Mouse (Mus musculus): ENCODE data around the gene Galnt7. TPM values are rescaled to one million over a fixed set of nuclear protein-coding genes. Genes with fewer than 3 reads are reported as not detected.
A peak's percentile ranks its signal among the peaks of the same experiment; 100 is the strongest.

Gene Galnt7
- polyA plus RNA-seq, 1 experiment from 2014 or later = 3.2 TPM

GRCm38 (mm10) chr8:57650216-57650615, 2.6 kb downstream of the Galnt7 start:
- Histone ChIP-seq H3K4me2 (ENCODE audit: low read depth, low read length) (no peak overlapping the region), H3K27ac (ENCODE audit: low read depth) (no peak overlapping the region), H3K27me3 (ENCODE audit: insufficient read depth, low read length) (no peaks in the 10 kb centered on the region), H3K9me3 (ENCODE audit: low read length) (no peaks in the 10 kb centered on the region), H3K4me1 (ENCODE audit: insufficient read depth) (peaks cover 16% of the 10 kb centered on the region), H3K36me3 (replicated peaks; ENCODE audit: insufficient read depth, low read length) (no peaks in the 10 kb centered on the region), H3K9ac (replicated peaks) (no peak overlapping the region), H3K4me3 (ENCODE audit: low read depth, low read length) (no peak overlapping the region)
- TF ChIP-seq EP300 (IDR thresholded peaks at IDR 0.05; ENCODE audit: low read depth) = no peak
- no peak for TF ChIP-seq CTCF (IDR thresholded peaks at IDR 0.05; ENCODE audit: low read depth)
- no peak for ATAC-seq
- DNase-seq = no peak
- 65% methylated on average over 6 of the region's 6 CpGs for WGBS (ENCODE audit: insufficient replicate concordance)

GRCm38 (mm10) chr8:57647566-57647965, 5.3 kb downstream of the Galnt7 start:
- Histone ChIP-seq H3K4me1 (ENCODE audit: insufficient read depth) (peaks cover 6% of the 10 kb centered on the region), H3K36me3 (replicated peaks; ENCODE audit: insufficient read depth, low read length) (no peaks in the 10 kb centered on the region), H3K4me3 (ENCODE audit: low read depth, low read length) (no peak overlapping the region), H3K27me3 (ENCODE audit: insufficient read depth, low read length) (no peaks in the 10 kb centered on the region), H3K4me2 (ENCODE audit: low read depth, low read length) (no peak overlapping the region), H3K9ac (replicated peaks) (no peak overlapping the region), H3K27ac (ENCODE audit: low read depth) (no peak overlapping the region), H3K9me3 (ENCODE audit: low read length) (no peaks in the 10 kb centered on the region)
- ATAC-seq (no peak), DNase-seq (no peak)
- TF ChIP-seq EP300 (IDR thresholded peaks at IDR 0.05; ENCODE audit: low read depth) (no peak), CTCF (IDR thresholded peaks at IDR 0.05; ENCODE audit: low read depth) (no peak)
- 32% methylated on average over 3 of the region's 3 CpGs for WGBS (ENCODE audit: insufficient replicate concordance)

DNA sequence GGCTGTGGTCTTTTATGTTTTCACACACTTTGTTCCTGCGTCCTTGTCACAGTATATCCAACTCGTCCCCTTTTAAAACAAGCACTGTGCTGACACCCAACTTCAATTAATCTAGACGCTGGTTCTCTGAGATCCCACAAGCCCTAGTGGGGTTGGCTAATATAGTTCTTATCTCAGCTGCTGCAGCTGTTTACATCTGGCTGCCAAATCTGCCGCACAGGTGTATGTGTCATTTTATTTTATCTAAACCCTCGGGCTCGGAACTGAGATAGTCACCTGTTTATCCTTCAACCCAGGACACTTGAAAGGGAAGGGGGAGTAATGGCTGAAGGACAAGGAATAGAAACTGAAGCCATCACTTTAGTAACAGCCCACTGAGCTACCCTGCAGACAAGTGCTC, 8.6 kb downstream of the Galnt7 start:
- TF ChIP-seq EP300 (IDR thresholded peaks at IDR 0.05; ENCODE audit: low read depth) (peak; percentile 73; the same call in 1 of the 2 replicates), CTCF (IDR thresholded peaks at IDR 0.05; ENCODE audit: low read depth) (no peak)
- no peak overlapping the region for H3K4me2 ChIP-seq (ENCODE audit: low read depth, low read length)
- no peak for DNase-seq
- no peak overlapping the region for H3K27ac ChIP-seq (ENCODE audit: low read depth)
- H3K9me3 ChIP-seq (ENCODE audit: low read length) = no peaks in the 10 kb centered on the region
- H3K4me1 ChIP-seq (ENCODE audit: insufficient read depth) = no peaks in the 10 kb centered on the region
- ATAC-seq = no peak
- 54% methylated on average over 6 of the region's 6 CpGs for WGBS (ENCODE audit: insufficient replicate concordance)
- H3K36me3 ChIP-seq (replicated peaks; ENCODE audit: insufficient read depth, low read length) = no peaks in the 10 kb centered on the region
- no peak overlapping the region for H3K9ac ChIP-seq (replicated peaks)
- H3K4me3 ChIP-seq (ENCODE audit: low read depth, low read length) = no peak overlapping the region
- no peaks in the 10 kb centered on the region for H3K27me3 ChIP-seq (ENCODE audit: insufficient read depth, low read length)

GRCm38 (mm10) chr8:57642722-57643121, 10.1 kb downstream of the Galnt7 start:
- H3K4me3 ChIP-seq (ENCODE audit: low read depth, low read length) = no peak overlapping the region
- no peak overlapping the region for H3K27ac ChIP-seq (ENCODE audit: low read depth)
- H3K27me3 ChIP-seq (ENCODE audit: insufficient read depth, low read length) = no peaks in the 10 kb centered on the region
- DNase-seq = no peak
- no peaks in the 10 kb centered on the region for H3K36me3 ChIP-seq (replicated peaks; ENCODE audit: insufficient read depth, low read length)
- H3K9ac ChIP-seq (replicated peaks) = no peak overlapping the region
- 88% methylated on average over 5 of the region's 5 CpGs for WGBS (ENCODE audit: insufficient replicate concordance)
- no peak overlapping the region for H3K4me2 ChIP-seq (ENCODE audit: low read depth, low read length)
- ATAC-seq = no peak
- H3K9me3 ChIP-seq (ENCODE audit: low read length) = no peaks in the 10 kb centered on the region
- no peaks in the 10 kb centered on the region for H3K4me1 ChIP-seq (ENCODE audit: insufficient read depth)
- TF ChIP-seq CTCF (IDR thresholded peaks at IDR 0.05; ENCODE audit: low read depth) = no peak
- TF ChIP-seq EP300 (IDR thresholded peaks at IDR 0.05; ENCODE audit: low read depth) = no peak

- DNase-seq = no peak
- Histone ChIP-seq H3K9me3 (ENCODE audit: low read length) (no peaks in the 10 kb centered on the region), H3K4me3 (ENCODE audit: low read depth, low read length) (no peak overlapping the region), H3K27ac (ENCODE audit: low read depth) (no peak overlapping the region), H3K36me3 (replicated peaks; ENCODE audit: insufficient read depth, low read length) (no peaks in the 10 kb centered on the region), H3K4me2 (ENCODE audit: low read depth, low read length) (no peak overlapping the region), H3K9ac (replicated peaks) (no peak overlapping the region), H3K27me3 (ENCODE audit: insufficient read depth, low read length) (no peaks in the 10 kb centered on the region), H3K4me1 (ENCODE audit: insufficient read depth) (no peaks in the 10 kb centered on the region)
- no peak for ATAC-seq
- WGBS (ENCODE audit: insufficient replicate concordance) = 72% methylated on average over 6 of the region's 6 CpGs
- TF ChIP-seq EP300 (IDR thresholded peaks at IDR 0.05; ENCODE audit: low read depth) = no peak
- TF ChIP-seq CTCF (IDR thresholded peaks at IDR 0.05; ENCODE audit: low read depth) = no peak
Observed at GRCm38 (mm10) chr8:57638925-57639324, 13.9 kb downstream of the Galnt7 start.

DNA sequence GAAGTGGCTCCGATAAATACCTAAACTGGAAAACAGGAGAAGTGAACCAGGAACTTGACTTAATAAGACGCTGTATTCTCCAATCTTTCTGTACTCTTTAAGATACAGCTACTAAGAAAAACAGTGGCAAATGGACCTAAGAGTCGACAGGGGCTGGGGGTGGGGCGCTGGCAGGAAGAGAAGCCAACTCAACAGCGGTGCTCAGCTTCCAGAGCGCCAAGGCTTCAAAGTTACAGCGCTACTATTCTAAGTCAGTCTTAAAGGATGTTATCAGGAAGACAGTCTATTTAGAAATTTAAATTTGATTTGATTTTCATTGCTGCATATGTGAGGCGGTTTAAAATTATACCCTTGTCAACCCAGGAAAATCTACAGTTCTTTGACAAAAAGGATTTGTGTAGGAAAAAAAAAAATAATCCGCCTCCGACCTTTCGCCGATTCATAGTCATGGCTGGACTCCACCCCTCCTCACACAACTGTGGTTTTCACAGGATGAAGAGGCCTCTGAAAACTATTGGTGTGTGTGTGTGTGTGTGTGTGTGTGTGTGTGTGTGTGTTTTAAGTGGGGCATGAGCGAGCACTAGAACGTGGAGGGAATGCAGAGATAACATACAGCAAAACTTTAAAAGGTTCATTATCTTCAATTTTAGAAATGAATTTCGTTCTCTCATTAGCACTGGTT, 15.1 kb downstream of the Galnt7 start:
- Histone ChIP-seq H3K9me3 (ENCODE audit: low read length) (no peaks in the 10 kb centered on the region), H3K36me3 (replicated peaks; ENCODE audit: insufficient read depth, low read length) (no peaks in the 10 kb centered on the region), H3K4me2 (ENCODE audit: low read depth, low read length) (no peak overlapping the region), H3K27ac (ENCODE audit: low read depth) (no peak overlapping the region), H3K27me3 (ENCODE audit: insufficient read depth, low read length) (no peaks in the 10 kb centered on the region), H3K4me3 (ENCODE audit: low read depth, low read length) (no peak overlapping the region), H3K9ac (replicated peaks) (no peak overlapping the region), H3K4me1 (ENCODE audit: insufficient read depth) (no peaks in the 10 kb centered on the region)
- ATAC-seq (no peak), DNase-seq (no peak)
- TF ChIP-seq EP300 (IDR thresholded peaks at IDR 0.05; ENCODE audit: low read depth) (no peak), CTCF (IDR thresholded peaks at IDR 0.05; ENCODE audit: low read depth) (no peak)
- WGBS (ENCODE audit: insufficient replicate concordance) = 58% methylated on average over 15 of the region's 15 CpGs
